Comparison of ENCODE assay signal across 18 mouse cellular contexts in genomic region chr7:138061116-138061515, GRCm38 (mm10).
DNase-seq lines count a peak whose midpoint lies in the region; ATAC-seq and TF ChIP-seq lines count a peak whose summit lies in the region.
"Had no signal": no experiment of that assay in that cellular context is flagged by ENCODE, and none has a peak within 500 bp of the region (broad histone marks: within the 10 kb centered on the region; RNA-seq: fewer than 3 reads in every experiment).

No protein-coding gene starts in this region.

- no peak overlapping the region for H3K27ac ChIP-seq in midbrain, postnatal 0 days (ENCODE audit: low read depth, low read length)
- H3K27ac ChIP-seq in midbrain, embryonic 15.5 days, result no peak overlapping the region
- H3K27ac ChIP-seq in embryonic facial prominence, embryonic 10.5 days (replicated peaks), result no peak overlapping the region; the same call in 1 of the 2 replicates
- no peak overlapping the region for H3K27ac ChIP-seq in kidney, embryonic 14.5 days (ENCODE audit: low read depth, low read length)
- H3K27ac ChIP-seq: embryonic facial prominence, embryonic 15.5 days; layer of hippocampus, adult 2 months; left cerebral cortex, adult 2 months; limb, embryonic 15.5 days had no signal

- no peak overlapping the region for H3K4me2 ChIP-seq in midbrain, postnatal 0 days (ENCODE audit: low read depth, low read length, poor library complexity, severe bottlenecking)
- no peak overlapping the region for H3K4me2 ChIP-seq in midbrain, embryonic 15.5 days
- no peak overlapping the region for H3K4me2 ChIP-seq in kidney, embryonic 14.5 days (replicated peaks; ENCODE audit: low read depth, low read length)
- H3K4me2 ChIP-seq: embryonic facial prominence, embryonic 15.5 days; limb, embryonic 15.5 days had no signal

- no peak overlapping the region for H3K9ac ChIP-seq in midbrain, postnatal 0 days (replicated peaks; ENCODE audit: low read length, poor library complexity, severe bottlenecking)
- no peak overlapping the region for H3K9ac ChIP-seq in midbrain, embryonic 15.5 days
- no peak overlapping the region for H3K9ac ChIP-seq in kidney, embryonic 14.5 days (ENCODE audit: low read depth, low read length)
- H3K9ac ChIP-seq: embryonic facial prominence, embryonic 15.5 days; limb, embryonic 15.5 days; liver, postnatal 0 days had no signal

- peak; percentile 83 to 85 for DNase-seq in adrenal gland, adult (ENCODE audit: inconsistent age in 2 of 2, low spot score in 1 of 2)
- DNase-seq in adrenal gland, postnatal 4 days (ENCODE audit: low spot score in 2 of 2), result no peak
- DNase-seq in midbrain, postnatal 0 days (ENCODE audit: low spot score), result peak; percentile 12
- peak; percentile 47 for DNase-seq in embryonic facial prominence, embryonic 10.5 days (ENCODE audit: low spot score)
- DNase-seq in yolk sac, embryonic 10.5 days (ENCODE audit: low spot score), result peak; percentile 11
- DNase-seq in heart, postnatal 14 days, result no peak
- DNase-seq: cerebellum, adult 9-10 months; kidney, adult 9 months; liver, postnatal 0 days; lung, postnatal 4 days; right cerebral cortex, adult 18-20 months; thymus, postnatal 25 days had no signal

- WGBS in midbrain, postnatal 0 days, result 34% methylated on average over 7 of the region's 7 CpGs
- WGBS in midbrain, embryonic 15.5 days, result 34% methylated on average over 7 of the region's 7 CpGs
- 10% methylated on average over 7 of the region's 7 CpGs for WGBS in embryonic facial prominence, embryonic 10.5 days
- WGBS in kidney, embryonic 14.5 days, result 9% methylated on average over 7 of the region's 7 CpGs

- intact Hi-C loops in heart, postnatal 14 days (cut with DNase I), result no loop called here

- TF ChIP-seq CTCF in midbrain, postnatal 0 days (IDR thresholded peaks at IDR 0.05), result no peak

- no peak for ATAC-seq in midbrain, postnatal 0 days (ENCODE audit: low FRiP score)
- ATAC-seq in midbrain, embryonic 15.5 days (replicated peaks), result no peak
- ATAC-seq in kidney, embryonic 14.5 days (ENCODE audit: low FRiP score, low TSS enrichment), result no peak
- ATAC-seq: liver, postnatal 0 days had no signal

- no peaks in the 10 kb centered on the region for H3K4me1 ChIP-seq in midbrain, postnatal 0 days (ENCODE audit: insufficient read depth, low read length)
- H3K4me1 ChIP-seq in midbrain, embryonic 15.5 days, result no peaks in the 10 kb centered on the region
- peaks cover 6% of the 10 kb centered on the region for H3K4me1 ChIP-seq in embryonic facial prominence, embryonic 10.5 days
- 0 out of 2 replicates have a peak, but pooled peaks cover 3% of the 10 kb centered on the region for H3K4me1 ChIP-seq in kidney, embryonic 14.5 days (ENCODE audit: control insufficient read depth, insufficient read depth, low read length)
- H3K4me1 ChIP-seq: limb, embryonic 15.5 days had no signal

- H3K36me3 ChIP-seq in midbrain, postnatal 0 days (ENCODE audit: insufficient read depth, low read length), result no peaks in the 10 kb centered on the region
- no peaks in the 10 kb centered on the region for H3K36me3 ChIP-seq in midbrain, embryonic 15.5 days (replicated peaks)
- H3K36me3 ChIP-seq in embryonic facial prominence, embryonic 10.5 days (replicated peaks), result no peaks in the 10 kb centered on the region
- H3K36me3 ChIP-seq in kidney, embryonic 14.5 days (ENCODE audit: control insufficient read depth, insufficient read depth, low read length), result no peaks in the 10 kb centered on the region
- H3K36me3 ChIP-seq: embryonic facial prominence, embryonic 15.5 days; limb, embryonic 15.5 days had no signal

- no peaks in the 10 kb centered on the region for H3K27me3 ChIP-seq in midbrain, postnatal 0 days (ENCODE audit: insufficient read depth, low read length)
- no peaks in the 10 kb centered on the region for H3K27me3 ChIP-seq in midbrain, embryonic 15.5 days (replicated peaks)
- H3K27me3 ChIP-seq in embryonic facial prominence, embryonic 10.5 days (replicated peaks; ENCODE audit: low read depth, poor library complexity, severe bottlenecking), result no peaks in the 10 kb centered on the region
- no peaks in the 10 kb centered on the region; the same call in 1 of the 2 replicates for H3K27me3 ChIP-seq in kidney, embryonic 14.5 days (ENCODE audit: control insufficient read depth, insufficient read depth, low read length)
- H3K27me3 ChIP-seq: embryonic facial prominence, embryonic 15.5 days; limb, embryonic 15.5 days had no signal

- no peak overlapping the region for H3K4me3 ChIP-seq in midbrain, postnatal 0 days (ENCODE audit: low read depth, low read length)
- H3K4me3 ChIP-seq in midbrain, embryonic 15.5 days, result no peak overlapping the region
- no peak overlapping the region for H3K4me3 ChIP-seq in embryonic facial prominence, embryonic 10.5 days
- no peak overlapping the region for H3K4me3 ChIP-seq in kidney, embryonic 14.5 days (ENCODE audit: low read length)
- H3K4me3 ChIP-seq: embryonic facial prominence, embryonic 15.5 days; layer of hippocampus, adult 2 months; left cerebral cortex, adult 2 months; limb, embryonic 15.5 days had no signal

- H3K9me3 ChIP-seq in midbrain, postnatal 0 days (ENCODE audit: low read length), result no peaks in the 10 kb centered on the region
- H3K9me3 ChIP-seq in midbrain, embryonic 15.5 days, result no peaks in the 10 kb centered on the region
- no peaks in the 10 kb centered on the region for H3K9me3 ChIP-seq in embryonic facial prominence, embryonic 10.5 days
- H3K9me3 ChIP-seq in kidney, embryonic 14.5 days (ENCODE audit: control insufficient read depth, low read length), result no peaks in the 10 kb centered on the region
- H3K9me3 ChIP-seq: embryonic facial prominence, embryonic 15.5 days; limb, embryonic 15.5 days had no signal

Comparison
In these comparisons a context has a peak if more than half of its experiments do, and no peak if none do; other contexts are left out.
1. DNase-seq: peak in adrenal gland, adult (2 of 2), midbrain, postnatal 0 days (single experiment), embryonic facial prominence, embryonic 10.5 days (single experiment) and yolk sac, embryonic 10.5 days (single experiment); none in adrenal gland, postnatal 4 days (0 of 2) and heart, postnatal 14 days (0 of 2).